Mouse (Mus musculus): ENCODE data around the gene Fbxo9. TPM values are rescaled to one million over a fixed set of nuclear protein-coding genes. Genes with fewer than 3 reads are reported as not detected.

The Fbxo9 gene
- polyA plus RNA-seq, 1 experiment from 2014 or later = 50.3 TPM

GRCm38 (mm10) chr9:78095686-78096085 lies 13.2 kb downstream of the Fbxo9 start:
- TF ChIP-seq CTCF (IDR thresholded peaks at IDR 0.05; ENCODE audit: low read depth) = no peak
- Histone ChIP-seq H3K4me2 (ENCODE audit: low read length) (no peak overlapping the region), H3K27me3 (ENCODE audit: insufficient read depth, low read length) (no peaks in the 10 kb centered on the region), H3K27ac (no peak overlapping the region), H3K4me3 (replicated peaks; ENCODE audit: low read depth, low read length) (no peak overlapping the region), H3K9ac (ENCODE audit: low read depth, low read length) (no peak overlapping the region), H3K4me1 (replicated peaks; ENCODE audit: insufficient read depth, low read length) (no peaks in the 10 kb centered on the region), H3K36me3 (ENCODE audit: insufficient read depth, low read length) (peaks cover 41% of the 10 kb centered on the region), H3K9me3 (replicated peaks; ENCODE audit: low read length) (no peaks in the 10 kb centered on the region)
- DNase-seq (ENCODE audit: low spot score) (no peak), ATAC-seq (replicated peaks; ENCODE audit: low FRiP score, low read depth) (no peak)
- WGBS = 95% methylated on average over 12 of the region's 12 CpGs

GRCm38 (mm10) chr9:78090596-78090995 lies 18.3 kb downstream of the Fbxo9 start:
- Histone ChIP-seq H3K36me3 (ENCODE audit: insufficient read depth, low read length) (peaks cover 23% of the 10 kb centered on the region), H3K27ac (no peak overlapping the region), H3K27me3 (ENCODE audit: insufficient read depth, low read length) (no peaks in the 10 kb centered on the region), H3K9ac (ENCODE audit: low read depth, low read length) (no peak overlapping the region), H3K4me3 (replicated peaks; ENCODE audit: low read depth, low read length) (no peak overlapping the region), H3K4me1 (replicated peaks; ENCODE audit: insufficient read depth, low read length) (no peaks in the 10 kb centered on the region), H3K9me3 (replicated peaks; ENCODE audit: low read length) (no peaks in the 10 kb centered on the region), H3K4me2 (ENCODE audit: low read length) (no peak overlapping the region)
- TF ChIP-seq CTCF (IDR thresholded peaks at IDR 0.05; ENCODE audit: low read depth) = no peak
- WGBS = 91% methylated on average over 3 of the region's 3 CpGs
- ATAC-seq (replicated peaks; ENCODE audit: low FRiP score, low read depth) (no peak), DNase-seq (ENCODE audit: low spot score) (no peak)

- Histone ChIP-seq H3K9me3 (replicated peaks; ENCODE audit: low read length) (no peaks in the 10 kb centered on the region), H3K4me1 (replicated peaks; ENCODE audit: insufficient read depth, low read length) (no peaks in the 10 kb centered on the region), H3K4me2 (ENCODE audit: low read length) (no peak overlapping the region), H3K36me3 (ENCODE audit: insufficient read depth, low read length) (peaks cover 20% of the 10 kb centered on the region), H3K27me3 (ENCODE audit: insufficient read depth, low read length) (no peaks in the 10 kb centered on the region), H3K4me3 (replicated peaks; ENCODE audit: low read depth, low read length) (no peak overlapping the region), H3K9ac (ENCODE audit: low read depth, low read length) (no peak overlapping the region), H3K27ac (no peak overlapping the region)
- ATAC-seq (replicated peaks; ENCODE audit: low FRiP score, low read depth) = no peak
- TF ChIP-seq CTCF (IDR thresholded peaks at IDR 0.05; ENCODE audit: low read depth) = no peak
- WGBS = 89% methylated on average over 1 of the region's 1 CpGs
- DNase-seq (ENCODE audit: low spot score) = no peak
Observed at GRCm38 (mm10) chr9:78089906-78090305, 19.0 kb downstream of the Fbxo9 start.

GRCm38 (mm10) chr9:78088971-78089370 lies 19.9 kb downstream of the Fbxo9 start:
- Histone ChIP-seq H3K27ac (no peak overlapping the region), H3K9me3 (replicated peaks; ENCODE audit: low read length) (no peaks in the 10 kb centered on the region), H3K9ac (ENCODE audit: low read depth, low read length) (no peak overlapping the region), H3K27me3 (ENCODE audit: insufficient read depth, low read length) (no peaks in the 10 kb centered on the region), H3K4me2 (ENCODE audit: low read length) (no peak overlapping the region), H3K36me3 (ENCODE audit: insufficient read depth, low read length) (peaks cover 27% of the 10 kb centered on the region), H3K4me1 (replicated peaks; ENCODE audit: insufficient read depth, low read length) (no peaks in the 10 kb centered on the region), H3K4me3 (replicated peaks; ENCODE audit: low read depth, low read length) (no peak overlapping the region)
- DNase-seq (ENCODE audit: low spot score) = no peak
- ATAC-seq (replicated peaks; ENCODE audit: low FRiP score, low read depth) = no peak
- 74% methylated on average over 7 of the region's 7 CpGs for WGBS
- no peak for TF ChIP-seq CTCF (IDR thresholded peaks at IDR 0.05; ENCODE audit: low read depth)

GRCm38 (mm10) chr9:78088521-78088920 lies 20.3 kb downstream of the Fbxo9 start:
- H3K27ac ChIP-seq = no peak overlapping the region
- TF ChIP-seq CTCF (IDR thresholded peaks at IDR 0.05; ENCODE audit: low read depth) = no peak
- peaks cover 28% of the 10 kb centered on the region for H3K36me3 ChIP-seq (ENCODE audit: insufficient read depth, low read length)
- ATAC-seq (replicated peaks; ENCODE audit: low FRiP score, low read depth) (no peak), DNase-seq (ENCODE audit: low spot score) (no peak)
- H3K9ac ChIP-seq (ENCODE audit: low read depth, low read length) = no peak overlapping the region
- no peak overlapping the region for H3K4me2 ChIP-seq (ENCODE audit: low read length)
- H3K27me3 ChIP-seq (ENCODE audit: insufficient read depth, low read length) = no peaks in the 10 kb centered on the region
- no peak overlapping the region for H3K4me3 ChIP-seq (replicated peaks; ENCODE audit: low read depth, low read length)
- WGBS = 70% methylated on average over 4 of the region's 4 CpGs
- no peaks in the 10 kb centered on the region for H3K9me3 ChIP-seq (replicated peaks; ENCODE audit: low read length)
- H3K4me1 ChIP-seq (replicated peaks; ENCODE audit: insufficient read depth, low read length) = no peaks in the 10 kb centered on the region

- Histone ChIP-seq H3K9me3 (replicated peaks; ENCODE audit: low read length) (no peaks in the 10 kb centered on the region), H3K27ac (no peak overlapping the region), H3K36me3 (ENCODE audit: insufficient read depth, low read length) (peaks cover 31% of the 10 kb centered on the region), H3K27me3 (ENCODE audit: insufficient read depth, low read length) (no peaks in the 10 kb centered on the region), H3K9ac (ENCODE audit: low read depth, low read length) (no peak overlapping the region), H3K4me3 (replicated peaks; ENCODE audit: low read depth, low read length) (no peak overlapping the region), H3K4me2 (ENCODE audit: low read length) (no peak overlapping the region), H3K4me1 (replicated peaks; ENCODE audit: insufficient read depth, low read length) (no peaks in the 10 kb centered on the region)
- no peak for DNase-seq (ENCODE audit: low spot score)
- no peak; the same call in 1 of the 2 replicates for ATAC-seq (replicated peaks; ENCODE audit: low FRiP score, low read depth)
- 71% methylated on average over 9 of the region's 9 CpGs for WGBS
- TF ChIP-seq CTCF (IDR thresholded peaks at IDR 0.05; ENCODE audit: low read depth) = no peak
Observed at GRCm38 (mm10) chr9:78087751-78088150, 21.1 kb downstream of the Fbxo9 start.

GRCm38 (mm10) chr9:78085722-78086287 lies 23.1 kb downstream of the Fbxo9 start:
- Histone ChIP-seq H3K9me3 (replicated peaks; ENCODE audit: low read length) (no peaks in the 10 kb centered on the region), H3K27me3 (ENCODE audit: insufficient read depth, low read length) (no peaks in the 10 kb centered on the region), H3K27ac (no peak overlapping the region), H3K36me3 (ENCODE audit: insufficient read depth, low read length) (peaks cover 38% of the 10 kb centered on the region), H3K4me3 (replicated peaks; ENCODE audit: low read depth, low read length) (no peak overlapping the region), H3K9ac (ENCODE audit: low read depth, low read length) (no peak overlapping the region), H3K4me1 (replicated peaks; ENCODE audit: insufficient read depth, low read length) (no peaks in the 10 kb centered on the region), H3K4me2 (ENCODE audit: low read length) (no peak overlapping the region)
- no peak for ATAC-seq (replicated peaks; ENCODE audit: low FRiP score, low read depth)
- TF ChIP-seq CTCF (IDR thresholded peaks at IDR 0.05; ENCODE audit: low read depth) = no peak
- WGBS = 77% methylated on average over 14 of the region's 14 CpGs
- DNase-seq (ENCODE audit: low spot score) = no peak
